Mouse (Mus musculus): Measurements from ENCODE around the gene Zfp169. TPM values are rescaled to one million over a fixed set of nuclear protein-coding genes. Genes with fewer than 3 reads are reported as not detected.

Zfp169 gene
- total and polyA plus RNA-seq, 3 experiments: 3.6 to 6.5 TPM; not detected in 1

DNA sequence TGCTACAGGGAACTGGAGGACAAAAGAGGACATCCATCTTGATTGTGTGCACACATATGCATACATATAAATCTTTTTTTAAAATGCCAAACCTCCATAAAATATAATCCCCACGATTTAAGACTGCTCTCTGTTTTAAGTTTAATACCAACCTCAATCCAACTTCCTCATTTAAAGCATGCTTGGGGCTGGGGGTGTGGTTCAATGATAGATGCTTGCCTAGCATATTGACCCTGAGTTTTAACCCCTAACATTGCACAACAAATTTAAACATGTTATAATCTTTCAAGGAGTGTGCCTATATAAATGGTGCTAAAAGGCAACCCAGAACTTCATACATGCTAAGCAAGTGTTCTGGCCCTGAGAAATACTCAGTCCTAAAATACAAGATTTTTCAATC lies 27.2 kb upstream of the Zfp169 start:
- Histone ChIP-seq H3K4me3 (ENCODE audit: control insufficient read depth in 1 of 2, insufficient read depth in 1 of 2, low read depth in 2 of 2, low read length in 2 of 2) (no peak overlapping the region), H3K27me3 (ENCODE audit: control insufficient read depth in 1 of 2, insufficient read depth in 2 of 2, low read length in 2 of 2) (no peaks in the 10 kb centered on the region), H3K9me3 (replicated peaks; ENCODE audit: insufficient read depth, low read length) (no peaks in the 10 kb centered on the region), H3K27ac (ENCODE audit: control insufficient read depth, low read depth, low read length) (no peak overlapping the region), H3K79me2 (ENCODE audit: control insufficient read depth, insufficient read depth, low read length, poor library complexity) (peaks cover 61% of the 10 kb centered on the region), H3K36me3 (ENCODE audit: control insufficient read depth in 1 of 2, insufficient read depth in 2 of 2, low read length in 2 of 2) (peaks cover 24 to 69% of the 10 kb centered on the region in 2 experiments), H3K4me1 (ENCODE audit: control insufficient read depth in 1 of 2, insufficient read depth in 2 of 2, low read length in 2 of 2) (peaks cover 20% of the 10 kb centered on the region in 2 experiments), H3K9ac (ENCODE audit: control insufficient read depth, low read depth, low read length, poor library complexity, severe bottlenecking) (no peak overlapping the region)
- DNase-seq (ENCODE audit: low read depth, low spot score): peak; percentile 68
- TF ChIP-seq MYC (IDR thresholded peaks at IDR 0.05; ENCODE audit: low read depth, low read length): peak; percentile 75
- TF ChIP-seq MYB (IDR thresholded peaks at IDR 0.05; ENCODE audit: low read depth, low read length): no peak
- 0 out of 2 replicates have a peak, but pooled peaks have one; percentile 52 for TF ChIP-seq MAX (IDR thresholded peaks at IDR 0.05; ENCODE audit: low read length)
- TF ChIP-seq SIN3A (IDR thresholded peaks at IDR 0.05; ENCODE audit: low read length): peak; percentile 66
- TF ChIP-seq MXI1 (IDR thresholded peaks at IDR 0.05; ENCODE audit: low read depth, low read length): peak; percentile 90

DNA sequence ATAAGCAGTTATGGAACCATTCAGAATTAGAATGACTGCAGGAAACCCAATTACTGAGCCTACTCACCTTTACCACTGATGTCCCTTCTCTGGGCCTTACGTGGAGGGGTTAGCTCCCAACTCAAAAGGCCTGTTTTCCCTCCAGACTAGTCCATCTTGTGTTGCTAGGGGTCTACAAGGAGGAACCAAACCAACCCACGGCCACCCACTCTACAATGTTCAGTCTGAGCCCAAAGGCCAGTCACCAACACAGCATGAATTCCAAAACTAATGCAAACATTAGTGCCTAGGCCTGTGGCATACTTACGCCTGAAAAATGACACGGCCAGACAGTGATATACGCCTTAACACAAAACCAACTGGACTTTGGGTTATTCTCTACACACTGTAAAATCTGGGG lies 20.2 kb upstream of the Zfp169 start:
- Histone ChIP-seq H3K27me3 (ENCODE audit: control insufficient read depth in 1 of 2, insufficient read depth in 2 of 2, low read length in 2 of 2) (no peaks in the 10 kb centered on the region), H3K4me3 (ENCODE audit: control insufficient read depth in 1 of 2, insufficient read depth in 1 of 2, low read depth in 2 of 2, low read length in 2 of 2) (no peak overlapping the region), H3K79me2 (ENCODE audit: control insufficient read depth, insufficient read depth, low read length, poor library complexity) (peaks cover 9% of the 10 kb centered on the region), H3K27ac (ENCODE audit: control insufficient read depth, low read depth, low read length) (no peak overlapping the region), H3K9me3 (replicated peaks; ENCODE audit: insufficient read depth, low read length) (no peaks in the 10 kb centered on the region), H3K9ac (ENCODE audit: control insufficient read depth, low read depth, low read length, poor library complexity, severe bottlenecking) (no peak overlapping the region), H3K36me3 (ENCODE audit: control insufficient read depth in 1 of 2, insufficient read depth in 2 of 2, low read length in 2 of 2) (peaks cover 22 to 38% of the 10 kb centered on the region in 2 experiments), H3K4me1 (ENCODE audit: control insufficient read depth in 1 of 2, insufficient read depth in 2 of 2, low read length in 2 of 2) (peaks cover 7 to 15% of the 10 kb centered on the region in 2 experiments)
- peak; percentile 40 for DNase-seq (ENCODE audit: low read depth, low spot score)
- TF ChIP-seq SMC3 (IDR thresholded peaks at IDR 0.05; ENCODE audit: low read depth, low read length) (no peak), MAX (IDR thresholded peaks at IDR 0.05; ENCODE audit: low read length) (no peak), NRF1 (IDR thresholded peaks at IDR 0.05; ENCODE audit: insufficient read depth, low read depth, low read length, poor library complexity, severe bottlenecking) (no peak), HCFC1 (IDR thresholded peaks at IDR 0.05; ENCODE audit: low read depth, low read length) (no peak), CHD1 (IDR thresholded peaks at IDR 0.05; ENCODE audit: low read depth, low read length) (0 out of 2 replicates have a peak, but pooled peaks have one; percentile 7)

DNA sequence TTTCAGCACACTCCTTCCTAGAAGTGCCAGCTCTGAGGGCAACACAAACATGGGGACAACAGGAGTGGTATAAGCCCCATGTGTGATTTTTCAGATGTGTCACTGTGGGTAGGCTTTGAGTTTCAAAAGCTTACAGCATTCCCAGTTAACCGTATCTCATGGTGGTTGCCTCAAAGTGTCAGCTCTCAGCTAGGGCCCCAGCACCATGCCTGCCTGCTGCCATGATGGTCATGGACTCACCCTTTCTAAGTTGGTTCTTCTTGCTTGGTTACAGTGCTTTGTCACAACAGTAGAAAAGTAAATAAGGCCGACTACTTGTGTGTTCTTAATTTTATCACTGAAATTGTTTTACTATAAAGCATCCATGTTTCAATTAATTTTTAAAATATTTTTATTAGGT lies 18.2 kb upstream of the Zfp169 start:
- Histone ChIP-seq H3K4me1 (ENCODE audit: control insufficient read depth in 1 of 2, insufficient read depth in 2 of 2, low read length in 2 of 2) (peaks cover 7 to 15% of the 10 kb centered on the region in 2 experiments), H3K36me3 (ENCODE audit: control insufficient read depth in 1 of 2, insufficient read depth in 2 of 2, low read length in 2 of 2) (peaks cover 8 to 27% of the 10 kb centered on the region in 2 experiments), H3K9me3 (replicated peaks; ENCODE audit: insufficient read depth, low read length) (no peaks in the 10 kb centered on the region), H3K27ac (ENCODE audit: control insufficient read depth, low read depth, low read length) (no peak overlapping the region), H3K27me3 (ENCODE audit: control insufficient read depth in 1 of 2, insufficient read depth in 2 of 2, low read length in 2 of 2) (no peaks in the 10 kb centered on the region), H3K4me3 (ENCODE audit: control insufficient read depth in 1 of 2, insufficient read depth in 1 of 2, low read depth in 2 of 2, low read length in 2 of 2) (no peak overlapping the region), H3K79me2 (ENCODE audit: control insufficient read depth, insufficient read depth, low read length, poor library complexity) (peaks cover 4% of the 10 kb centered on the region; the same call in 1 of the 2 replicates), H3K9ac (ENCODE audit: control insufficient read depth, low read depth, low read length, poor library complexity, severe bottlenecking) (no peak overlapping the region)
- TF ChIP-seq SMC3 (IDR thresholded peaks at IDR 0.05; ENCODE audit: low read depth, low read length) (no peak), MXI1 (IDR thresholded peaks at IDR 0.05; ENCODE audit: low read depth, low read length) (no peak), MAX (IDR thresholded peaks at IDR 0.05; ENCODE audit: low read length) (no peak), GABPA (IDR thresholded peaks at IDR 0.05; ENCODE audit: low read depth, low read length) (no peak), SIN3A (IDR thresholded peaks at IDR 0.05; ENCODE audit: low read length) (no peak), USF1 (IDR thresholded peaks at IDR 0.05; ENCODE audit: low read depth, low read length) (no peak), ELF1 (IDR thresholded peaks at IDR 0.05; ENCODE audit: low read depth, low read length) (no peak), NELFE (IDR thresholded peaks at IDR 0.05; ENCODE audit: low read depth, low read length) (no peak), GATA1 (IDR thresholded peaks at IDR 0.05; ENCODE audit: low read depth, low read length) (no peak), CHD1 (IDR thresholded peaks at IDR 0.05; ENCODE audit: low read depth, low read length) (no peak), CHD2 (IDR thresholded peaks at IDR 0.05; ENCODE audit: low read length) (no peak), EP300 (IDR thresholded peaks at IDR 0.05; ENCODE audit: low read depth in 1 of 2, low read length in 2 of 2) (no peak), JUND (IDR thresholded peaks at IDR 0.05; ENCODE audit: low read depth, low read length) (no peak), UBTF (IDR thresholded peaks at IDR 0.05; ENCODE audit: borderline replicate concordance, insufficient read depth, low read depth, low read length) (no peak), TBP (IDR thresholded peaks at IDR 0.05; ENCODE audit: low read depth, low read length) (no peak), MYB (IDR thresholded peaks at IDR 0.05; ENCODE audit: low read depth, low read length) (no peak), ZNF384 (IDR thresholded peaks at IDR 0.05; ENCODE audit: low read depth, low read length) (no peak)
- DNase-seq (ENCODE audit: low read depth, low spot score): peak; percentile 35
